Mouse (Mus musculus): ENCODE measurements around the gene Etv6.

Gene Etv6

DNA sequence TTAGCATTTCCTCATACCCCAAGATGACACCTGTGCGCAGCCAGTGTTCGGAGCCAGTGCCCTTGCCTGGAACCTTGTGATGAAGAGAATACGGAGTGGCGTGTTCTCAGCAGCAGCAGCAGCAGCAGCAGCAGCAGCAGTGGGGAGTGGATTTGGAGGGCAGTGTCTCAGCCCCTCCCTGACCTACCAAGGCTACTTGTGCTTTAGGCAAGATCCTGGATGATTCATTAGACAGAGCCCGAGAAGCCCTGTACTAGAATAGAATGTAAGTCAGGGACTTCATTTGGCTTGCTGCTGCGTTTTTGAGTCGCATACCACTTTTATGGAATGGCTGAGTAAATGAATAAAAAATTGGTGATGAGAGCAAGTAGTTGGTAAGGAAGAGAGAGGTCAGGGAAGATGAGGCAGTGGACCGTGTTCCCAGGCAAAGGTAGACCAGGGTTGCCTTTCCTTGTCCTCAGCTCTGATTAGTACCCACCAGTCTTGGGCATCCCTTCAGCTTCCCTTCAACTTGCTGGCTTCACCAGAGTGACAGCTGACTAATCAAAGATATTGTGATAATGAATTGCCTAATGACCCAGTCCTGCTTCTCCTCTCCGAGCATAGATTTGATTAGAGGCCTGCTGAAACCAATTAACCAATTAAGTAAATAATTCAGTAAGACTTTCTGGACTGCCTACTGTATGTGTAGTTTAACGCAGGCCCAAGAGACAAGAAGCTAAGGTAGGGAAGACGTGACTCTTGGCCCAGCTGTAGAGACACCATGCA lies 64.7 kb downstream of the Etv6 start:
- in situ Hi-C loops (cut with MboI; ENCODE audit: unreplicated experiment in 2 of 2), result no loop called here

DNA sequence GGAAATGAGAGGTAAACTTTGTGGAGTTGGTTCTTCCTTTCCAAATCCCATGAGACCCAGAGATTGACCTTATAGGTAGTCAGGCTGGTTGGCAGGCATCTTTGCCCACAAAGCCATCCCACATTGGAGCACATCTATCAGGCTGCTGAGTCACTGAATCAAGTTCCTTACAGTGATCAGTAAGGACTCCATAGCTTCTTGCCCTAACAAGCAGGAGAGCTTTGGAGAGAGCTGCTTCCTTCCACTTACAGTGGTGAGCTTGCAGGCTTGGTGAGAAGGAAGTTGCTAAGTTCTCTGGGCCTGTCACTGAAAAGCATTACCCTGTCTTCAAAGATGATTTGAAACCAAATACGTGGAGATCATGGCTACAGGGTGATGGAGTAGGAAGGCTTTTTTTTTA lies 66.9 kb downstream of the Etv6 start:
- in situ Hi-C loops (cut with MboI; ENCODE audit: unreplicated experiment in 2 of 2), result no loop called here

DNA sequence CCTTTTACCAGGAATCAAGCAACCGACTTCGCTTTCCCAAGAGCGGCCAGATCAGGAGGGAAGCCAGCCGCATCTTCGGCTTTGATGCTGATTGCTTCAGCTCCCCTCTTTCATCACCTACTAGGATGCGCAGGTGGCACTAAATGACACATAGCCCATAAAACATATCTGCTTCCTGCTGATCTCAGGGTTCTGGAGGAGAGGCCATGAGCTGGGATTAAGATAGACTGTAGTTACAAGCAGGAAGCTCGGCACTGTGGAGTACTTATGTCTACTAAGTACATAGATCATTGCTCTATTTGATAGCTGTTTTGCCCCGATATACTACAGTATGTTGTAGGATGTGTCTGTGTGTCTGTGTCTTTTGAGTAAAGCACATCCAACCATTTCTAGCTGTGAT lies 68.0 kb downstream of the Etv6 start:
- in situ Hi-C loops (cut with MboI; ENCODE audit: unreplicated experiment in 2 of 2), result no loop called here

DNA sequence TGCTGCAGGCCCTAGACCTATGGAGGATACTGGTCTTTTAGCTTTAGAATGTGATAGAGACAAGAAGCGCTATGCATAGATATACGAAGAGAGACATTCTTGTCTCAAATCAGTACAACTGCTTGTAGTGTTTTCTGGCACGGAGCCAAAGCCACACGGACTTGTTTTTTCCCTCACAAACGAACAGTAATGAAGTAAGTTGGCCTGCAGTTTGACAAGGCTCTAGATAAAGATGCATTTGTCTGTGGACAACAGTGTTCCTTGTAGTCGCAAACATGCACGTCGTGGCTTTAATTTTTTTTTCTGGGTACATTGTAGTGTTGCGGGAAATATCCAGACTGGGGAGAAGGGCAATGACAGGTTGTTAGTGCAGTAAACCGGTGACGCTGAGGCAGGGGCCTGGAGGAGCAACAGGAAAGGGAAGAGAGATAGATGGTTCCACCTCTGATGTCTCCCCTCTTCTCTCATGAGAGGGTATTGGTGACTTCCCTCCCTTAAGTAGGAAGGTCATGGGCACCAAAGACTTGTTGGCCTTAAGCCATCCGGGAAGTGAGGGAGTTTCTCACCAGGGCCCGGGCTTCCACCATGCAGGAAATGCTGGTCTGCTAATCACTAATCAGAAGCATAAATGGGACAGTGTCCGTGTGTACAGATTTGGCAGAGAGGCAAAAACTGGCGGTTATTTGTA lies 70.2 kb downstream of the Etv6 start:
- in situ Hi-C loops (cut with MboI; ENCODE audit: unreplicated experiment in 2 of 2), result no loop called here

DNA sequence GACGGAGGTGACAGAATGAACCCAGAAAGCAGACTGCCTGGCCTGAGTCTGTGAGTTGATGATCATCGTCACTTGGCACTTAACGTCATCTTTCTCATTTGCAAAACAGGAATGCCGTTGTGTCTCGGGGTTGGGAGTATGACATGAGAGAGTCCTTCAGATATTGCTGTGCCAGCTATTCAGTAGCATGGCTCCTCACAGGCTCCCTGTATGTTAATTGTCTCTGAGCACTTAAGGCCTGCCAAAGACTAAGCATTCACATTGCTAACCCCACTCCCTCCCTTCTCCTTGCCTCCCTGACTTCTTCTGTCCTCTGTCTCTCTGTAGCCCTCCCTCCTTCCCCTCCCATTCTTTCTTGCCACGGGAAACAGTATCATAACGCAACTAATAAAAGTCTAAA lies 72.2 kb downstream of the Etv6 start:
- in situ Hi-C loops (cut with MboI; ENCODE audit: unreplicated experiment in 2 of 2), result no loop called here

DNA sequence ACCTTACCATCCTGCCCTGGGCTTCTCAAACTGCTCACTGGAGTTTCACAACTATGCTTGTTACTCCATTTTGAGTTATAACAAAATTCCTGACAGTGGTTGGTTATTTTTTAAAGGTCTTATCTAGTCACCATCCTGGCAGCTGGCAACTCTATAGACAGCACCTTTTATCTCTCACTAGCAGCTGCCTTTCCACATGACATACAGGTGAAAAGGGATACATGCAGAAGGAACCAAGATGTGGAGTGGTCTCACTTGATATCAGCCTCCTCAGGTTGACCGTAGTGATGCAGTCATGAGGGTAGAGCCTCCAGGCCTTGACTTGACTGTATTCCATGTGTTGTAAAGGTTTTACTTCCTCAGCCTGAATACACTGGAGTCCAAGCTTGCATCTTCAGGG lies 74.2 kb downstream of the Etv6 start:
- in situ Hi-C loops (cut with MboI; ENCODE audit: unreplicated experiment in 2 of 2), result no loop called here

DNA sequence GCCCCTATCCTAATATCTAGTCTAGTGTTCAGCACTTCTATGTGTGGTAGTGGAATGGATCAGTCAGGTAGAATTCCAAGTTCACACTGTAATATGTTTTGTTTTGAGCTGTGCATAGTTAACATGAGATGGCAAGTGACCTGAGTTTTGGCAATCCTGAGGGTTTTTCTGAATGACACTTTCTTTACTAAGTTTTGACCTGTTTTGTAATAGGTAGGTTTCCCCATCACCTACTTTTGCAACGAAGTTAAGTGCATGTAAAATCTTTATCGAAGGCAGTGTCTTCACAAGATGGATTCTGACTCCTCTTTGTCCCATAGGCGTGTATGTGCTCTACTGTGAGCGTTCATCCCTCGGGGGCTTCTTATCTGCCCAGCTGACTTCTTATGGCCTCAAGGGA lies 74.7 kb downstream of the Etv6 start:
- in situ Hi-C loops (cut with MboI; ENCODE audit: unreplicated experiment in 2 of 2), result no loop called here

DNA sequence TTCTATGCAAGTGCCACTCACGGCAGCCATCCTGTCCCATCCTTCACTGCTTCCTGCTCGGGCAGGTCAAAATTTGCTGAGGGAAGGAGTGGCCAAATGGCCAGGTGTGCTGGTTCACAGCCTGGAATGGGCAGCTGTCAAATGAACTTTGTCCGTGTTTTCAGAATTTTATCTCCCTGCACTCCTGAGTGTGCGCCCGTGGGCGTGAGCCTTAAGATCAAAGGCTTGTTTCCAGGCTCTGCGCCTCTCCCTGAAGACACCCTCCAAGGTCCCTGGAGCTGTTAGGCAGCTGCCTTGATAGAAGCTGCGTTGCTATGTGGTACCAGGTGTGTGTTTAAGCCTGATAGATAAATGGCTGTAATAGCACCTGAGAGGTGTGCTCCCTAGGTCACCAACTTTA lies 76.1 kb downstream of the Etv6 start:
- in situ Hi-C loops (cut with MboI; ENCODE audit: unreplicated experiment in 2 of 2), result no loop called here

DNA sequence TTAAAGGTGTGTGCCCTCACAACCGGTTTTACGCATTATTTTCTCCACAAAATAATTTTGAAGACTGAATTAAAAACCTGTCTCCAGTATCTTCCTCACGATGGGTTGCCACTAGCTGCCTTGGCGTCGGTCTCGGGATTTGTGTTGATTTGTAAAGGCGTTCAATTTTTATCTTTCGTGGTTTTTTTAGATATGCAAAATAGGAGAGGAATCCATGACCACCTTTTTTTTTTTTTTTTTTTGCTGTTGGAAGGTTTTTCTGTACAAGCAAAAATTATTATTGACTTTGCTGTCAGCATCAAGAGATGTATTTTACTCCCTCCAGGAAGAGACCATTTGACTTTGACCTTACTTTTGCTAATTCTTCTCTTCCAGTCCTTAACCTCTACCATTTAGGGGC lies 77.3 kb downstream of the Etv6 start:
- in situ Hi-C loops (cut with MboI; ENCODE audit: unreplicated experiment in 2 of 2), result no loop called here

DNA sequence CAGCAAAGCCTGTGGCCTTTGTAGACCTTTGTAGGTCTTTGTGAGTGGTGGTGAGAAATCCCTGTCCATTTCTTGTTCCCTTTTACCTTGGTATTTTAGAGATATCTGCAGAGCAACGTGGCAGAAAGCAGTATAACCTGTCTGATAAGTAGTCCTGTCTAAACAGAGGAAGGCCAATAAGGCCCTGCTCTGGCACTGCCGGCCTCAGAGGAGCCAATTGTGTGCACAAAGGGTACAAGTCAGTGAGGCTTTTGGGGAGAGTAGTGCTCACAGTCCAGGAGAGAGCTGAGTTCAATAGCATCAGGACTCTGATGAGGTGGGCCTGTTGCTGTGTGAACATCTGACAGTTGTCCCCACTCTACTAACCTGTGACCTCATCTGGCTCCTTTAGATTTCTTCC lies 77.7 kb downstream of the Etv6 start:
- in situ Hi-C loops (cut with MboI; ENCODE audit: unreplicated experiment in 2 of 2), result no loop called here

DNA sequence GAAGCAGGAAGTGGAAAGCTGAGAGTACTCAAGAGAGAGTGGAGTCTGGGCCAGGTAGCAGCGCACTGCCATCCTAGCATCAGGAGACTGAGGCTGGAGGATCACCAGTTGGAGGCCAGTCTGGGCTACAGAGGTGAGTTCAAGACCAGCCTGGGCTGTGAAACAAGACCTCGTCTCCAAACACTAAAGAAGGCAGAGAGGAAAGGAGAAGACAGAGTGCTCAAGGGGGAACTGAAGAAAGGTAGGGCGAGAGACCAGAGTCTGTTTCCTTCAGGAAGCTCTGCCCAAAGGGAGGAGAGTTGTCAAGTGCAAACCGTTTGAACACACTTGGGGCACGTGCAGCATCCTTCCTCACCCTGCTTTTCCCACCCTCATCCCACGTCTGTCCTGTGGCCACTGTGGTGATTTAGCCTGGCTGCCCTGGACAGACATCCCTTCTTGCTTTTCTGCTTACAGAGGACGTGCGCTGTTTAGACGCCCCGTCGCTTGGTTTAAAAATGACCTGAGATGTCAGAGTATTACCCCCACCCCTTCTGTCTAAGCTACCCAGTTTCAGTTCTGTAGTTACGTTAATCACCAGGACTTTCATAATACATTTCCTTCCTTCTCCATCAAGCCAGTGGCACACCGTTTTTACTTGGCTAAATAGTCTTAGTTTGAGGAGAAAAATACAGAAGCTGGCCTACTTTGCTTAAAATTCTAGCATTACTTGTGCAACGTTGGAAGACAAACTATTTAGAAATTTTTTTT lies 79.9 kb downstream of the Etv6 start:
- in situ Hi-C loops (cut with MboI; ENCODE audit: unreplicated experiment in 2 of 2), result no loop called here

DNA sequence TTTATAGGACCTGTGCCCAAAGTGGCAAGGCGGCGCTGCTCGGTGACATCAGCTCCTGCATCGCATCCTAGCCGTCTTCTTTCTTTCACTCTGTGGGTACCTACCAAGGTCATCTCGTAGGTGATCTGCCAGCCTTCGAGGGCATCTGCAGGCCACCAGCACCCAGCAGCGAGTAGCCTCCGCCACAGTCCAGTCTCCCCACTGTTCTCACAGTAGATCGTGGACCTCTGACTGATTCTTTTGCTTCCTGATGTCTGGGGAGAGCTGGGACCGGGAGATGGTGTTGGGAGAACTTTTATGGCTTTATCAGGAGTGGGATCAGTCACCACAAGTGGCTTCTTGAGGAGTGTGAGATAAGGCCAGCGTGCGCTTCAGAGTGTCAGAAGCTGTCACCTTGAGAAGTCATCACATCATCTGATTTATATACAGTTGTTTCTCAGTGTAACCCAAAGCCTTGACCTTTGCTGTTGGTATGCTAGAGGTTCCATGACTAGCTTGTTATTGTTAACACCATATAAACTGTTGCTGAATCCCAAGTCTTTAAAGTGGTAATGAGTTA lies 82.0 kb downstream of the Etv6 start:
- in situ Hi-C loops (cut with MboI; ENCODE audit: unreplicated experiment in 2 of 2), result no loop called here

DNA sequence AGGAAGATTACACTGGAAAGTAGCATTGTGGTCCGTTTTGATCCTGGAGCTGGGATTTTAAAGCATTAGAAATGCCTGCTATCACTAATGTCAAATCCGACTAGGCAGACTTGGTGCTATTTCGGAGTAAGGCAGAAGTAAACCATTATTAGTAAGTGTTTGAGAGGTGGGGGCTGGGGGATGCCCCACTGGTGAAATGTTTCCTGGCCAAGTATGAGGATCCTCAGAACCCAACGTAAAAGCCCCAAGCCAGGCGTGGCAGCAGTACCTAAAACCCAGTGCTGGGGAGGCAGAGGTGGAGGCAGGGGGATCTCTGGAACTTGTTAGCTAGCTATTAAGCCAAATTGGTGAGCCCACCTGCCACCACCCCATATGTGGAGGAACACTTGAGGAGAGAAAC lies 83.0 kb downstream of the Etv6 start:
- in situ Hi-C loops (cut with MboI; ENCODE audit: unreplicated experiment in 2 of 2), result no loop called here

DNA sequence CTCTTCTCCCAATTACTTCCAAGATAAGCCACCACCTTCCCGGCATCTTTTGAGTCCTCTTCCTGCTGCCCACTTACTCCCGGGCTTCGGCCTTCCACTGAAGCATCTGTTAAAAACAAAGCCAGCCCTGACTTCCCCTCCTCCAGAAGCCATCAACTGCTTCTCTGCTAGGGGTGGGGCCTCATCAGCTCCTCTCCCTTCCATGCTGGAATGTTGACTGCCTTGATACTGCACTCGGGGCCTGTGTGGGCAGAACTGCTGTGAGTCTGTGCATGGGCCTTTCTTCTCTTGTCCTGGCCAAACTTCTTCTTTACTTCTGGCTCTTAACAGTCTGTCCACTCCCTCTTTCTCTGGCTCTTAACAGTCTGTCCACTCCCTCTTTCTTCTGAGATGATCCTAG lies 83.6 kb downstream of the Etv6 start:
- in situ Hi-C loops (cut with MboI; ENCODE audit: unreplicated experiment in 2 of 2), result no loop called here

DNA sequence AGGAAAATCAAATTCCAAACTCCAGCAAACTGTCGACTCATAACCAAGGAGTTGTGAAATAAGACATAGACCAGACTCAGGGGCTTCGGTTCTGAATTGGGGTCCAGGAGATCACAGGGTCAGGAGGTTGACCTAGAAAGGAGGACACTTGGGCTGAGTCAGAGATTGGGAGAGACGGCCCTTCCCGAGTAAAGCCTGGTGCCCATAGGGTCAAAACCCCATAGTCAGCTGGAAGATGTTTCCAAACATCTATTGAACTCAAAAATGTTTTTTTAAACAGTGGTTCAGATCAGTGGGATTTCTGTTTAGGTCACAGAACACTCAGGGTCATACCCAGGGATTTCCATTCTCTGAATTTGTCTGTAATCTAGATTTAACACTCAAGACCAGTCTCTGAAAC lies 84.7 kb downstream of the Etv6 start:
- in situ Hi-C loops (cut with MboI; ENCODE audit: unreplicated experiment in 2 of 2), result no loop called here

DNA sequence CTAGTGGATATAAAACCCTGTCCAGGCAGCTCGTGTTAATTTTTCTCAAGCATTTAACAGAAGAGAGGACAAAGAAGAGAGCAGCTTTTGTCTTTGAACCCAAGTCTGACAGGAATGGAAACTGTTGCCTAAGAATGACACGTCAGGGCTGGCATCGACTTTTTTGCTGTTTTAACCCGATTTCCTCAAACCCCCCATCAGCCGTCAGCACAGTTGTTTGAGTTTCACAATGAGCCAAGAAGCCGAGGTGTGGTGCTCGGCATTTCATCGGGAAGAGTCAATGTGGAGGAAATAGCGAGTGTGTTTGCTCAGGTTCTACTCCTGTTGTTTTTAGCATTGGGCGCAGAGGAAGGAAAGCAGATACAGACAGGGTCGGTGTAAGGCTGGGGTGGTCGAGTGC lies 85.2 kb downstream of the Etv6 start:
- in situ Hi-C loops (cut with MboI; ENCODE audit: unreplicated experiment in 2 of 2), result no loop called here

DNA sequence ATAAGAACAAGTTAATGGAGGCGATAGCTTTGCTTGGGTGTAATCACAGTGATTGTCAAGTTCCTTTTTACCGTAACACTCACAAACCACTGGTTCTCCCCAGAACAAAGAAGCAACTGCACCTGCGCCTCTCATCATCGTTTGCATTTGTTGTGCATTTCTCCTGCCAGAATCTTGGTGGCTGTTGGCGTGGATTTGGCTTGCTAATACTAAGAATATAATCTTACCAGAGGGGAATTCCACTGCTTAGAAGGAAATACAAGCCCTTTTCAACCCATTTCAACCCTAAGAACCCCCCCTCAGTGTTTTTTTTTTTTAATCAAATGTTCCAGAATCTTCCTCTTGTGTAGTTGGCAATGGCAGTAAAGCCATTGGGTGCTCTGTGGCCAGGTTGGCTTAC lies 87.4 kb downstream of the Etv6 start:
- in situ Hi-C loops (cut with MboI; ENCODE audit: unreplicated experiment in 2 of 2), result no loop called here

DNA sequence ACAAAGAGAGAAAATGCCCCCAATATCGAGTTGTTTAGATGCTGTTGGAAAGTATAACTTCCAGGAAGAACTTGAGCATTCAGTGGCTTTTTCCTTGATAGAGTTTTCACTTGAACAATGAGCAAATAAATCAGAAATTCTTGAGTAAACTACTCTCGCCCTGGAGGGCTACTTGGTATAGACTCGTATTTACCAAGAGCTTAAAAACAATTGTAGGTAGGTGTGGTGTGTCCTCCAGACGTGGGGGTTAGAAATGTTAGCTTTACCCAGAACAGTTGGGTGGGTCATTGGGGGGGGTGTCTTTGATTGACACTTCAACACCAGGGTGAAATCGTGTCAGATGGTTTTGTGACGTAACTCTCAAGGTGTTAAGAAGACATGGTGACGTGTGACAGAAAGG lies 88.0 kb downstream of the Etv6 start:
- in situ Hi-C loops (cut with MboI; ENCODE audit: unreplicated experiment in 2 of 2), result no loop called here

DNA sequence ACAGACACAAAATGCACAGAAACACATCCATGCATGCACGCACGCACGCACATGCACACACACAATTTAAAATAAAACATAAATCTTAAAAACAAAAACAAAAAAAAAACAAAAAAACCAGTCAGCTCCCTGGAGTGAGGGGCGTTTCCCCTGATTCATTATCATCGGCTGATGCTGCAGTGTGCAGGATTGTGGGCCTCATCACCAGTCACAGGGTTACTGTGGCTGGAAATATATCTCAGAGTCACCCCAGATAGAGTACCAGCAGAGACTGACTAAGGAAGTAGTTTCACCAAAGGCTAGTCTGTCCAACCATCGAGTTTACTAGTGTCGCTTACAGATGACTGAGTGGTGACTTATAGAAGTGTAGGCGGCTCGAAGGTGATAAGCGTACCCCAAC lies 88.8 kb downstream of the Etv6 start:
- in situ Hi-C loops (cut with MboI; ENCODE audit: unreplicated experiment in 2 of 2), result no loop called here

DNA sequence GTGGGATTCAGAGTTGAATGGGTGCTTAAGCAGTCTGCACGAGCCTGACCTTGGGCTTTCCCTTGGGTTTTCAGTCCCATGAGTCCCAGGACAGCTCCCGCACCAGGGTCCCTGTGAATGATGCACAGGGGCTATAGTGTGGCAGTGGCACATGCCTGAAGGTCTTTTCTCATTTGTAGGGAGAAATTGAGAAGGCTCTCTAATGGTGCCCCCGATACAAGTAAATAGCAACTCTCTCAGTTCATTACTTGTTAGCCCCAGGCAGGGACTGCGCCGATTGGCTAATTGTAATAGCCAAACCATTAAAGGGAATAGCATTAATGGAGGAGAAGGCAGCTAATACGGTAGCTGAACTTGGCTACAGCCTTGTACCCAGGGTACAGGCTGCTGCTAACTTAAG lies 92.5 kb downstream of the Etv6 start:
- in situ Hi-C loops (cut with MboI; ENCODE audit: unreplicated experiment in 2 of 2), result no loop called here

DNA sequence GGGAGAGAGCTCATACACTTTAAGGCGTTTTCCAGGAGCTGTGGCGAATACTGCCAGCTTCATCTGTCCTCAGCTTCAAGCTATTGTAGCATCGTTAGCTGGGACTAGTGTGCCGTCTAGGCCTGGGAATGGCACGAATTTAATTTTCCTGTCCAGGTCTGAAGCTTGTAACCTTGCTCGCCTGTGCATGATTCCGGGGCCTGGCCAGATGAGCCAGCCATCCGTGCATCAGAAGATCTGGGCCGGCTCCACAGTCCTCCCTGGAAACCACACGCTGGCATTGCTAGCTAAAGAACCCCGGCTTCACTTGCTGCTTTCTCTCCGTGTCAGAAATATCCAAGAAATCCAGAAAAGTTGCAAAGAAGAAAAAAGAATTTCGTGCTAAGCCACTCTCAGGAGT lies 93.1 kb downstream of the Etv6 start:
- in situ Hi-C loops (cut with MboI; ENCODE audit: unreplicated experiment in 2 of 2), result no loop called here

DNA sequence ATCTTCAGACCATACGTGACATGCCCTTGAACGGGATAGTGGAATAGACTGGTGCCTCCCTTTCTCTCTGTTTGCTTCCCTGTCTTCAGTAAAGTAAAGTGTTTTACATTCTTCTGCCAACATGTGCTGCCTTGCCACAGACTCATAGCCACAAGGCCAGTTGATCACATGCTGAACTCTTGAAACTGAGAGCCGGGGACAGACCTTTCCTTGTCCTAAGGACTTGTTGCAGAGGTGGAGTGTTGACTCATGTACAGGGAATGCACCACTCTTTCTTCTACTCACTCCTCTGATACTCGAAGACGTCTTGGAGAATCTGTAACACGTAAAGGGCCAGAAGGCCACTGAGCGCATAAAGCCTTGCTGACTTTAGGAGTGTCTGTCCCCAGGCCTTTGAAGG lies 94.3 kb downstream of the Etv6 start:
- in situ Hi-C loops (cut with MboI; ENCODE audit: unreplicated experiment in 2 of 2), result no loop called here
